Mouse (Mus musculus): ENCODE results near the gene 4930452B06Rik. TPM values are rescaled to one million over a fixed set of nuclear protein-coding genes. Genes with fewer than 3 reads are reported as not detected.
A peak's percentile ranks its signal among the peaks of the same experiment; 100 is the strongest.
"Not testable (repeated sequence)": the region's sequence is repeated elsewhere in the genome, so short reads cannot be mapped to it uniquely, and the experiment has no call there.

Gene 4930452B06Rik
- polyA plus RNA-seq, 1 experiment from 2014 or later, result 7.4 TPM

DNA sequence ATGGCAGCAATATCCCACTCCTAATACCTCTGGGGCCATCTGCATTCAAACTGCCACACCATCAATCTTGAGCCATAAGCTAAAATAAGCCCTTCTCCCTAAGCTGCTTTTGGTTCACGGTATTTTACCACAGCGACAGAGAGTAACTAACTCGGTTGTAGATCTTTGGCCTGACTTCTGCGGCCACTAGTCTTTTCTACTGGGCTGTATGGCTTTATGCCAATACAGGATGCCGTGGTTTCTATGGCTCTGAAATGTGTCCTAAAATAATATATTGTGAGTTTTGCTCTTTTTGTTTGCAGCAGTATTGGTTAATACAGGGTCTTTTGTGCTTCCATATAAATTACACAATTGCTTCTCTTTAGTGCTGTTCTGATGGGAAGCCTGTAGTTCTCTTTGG lies 37.6 kb downstream of the 4930452B06Rik start:
- Histone ChIP-seq H3K4me2 (ENCODE audit: low read length) (no peak overlapping the region), H3K27ac (ENCODE audit: low read length) (no peak overlapping the region), H3K36me3 (ENCODE audit: control insufficient read depth, insufficient read depth, low read length) (no peaks in the 10 kb centered on the region), H3K4me3 (ENCODE audit: low read depth, low read length) (no peak overlapping the region), H3K9me3 (replicated peaks; ENCODE audit: control insufficient read depth, low read length, poor library complexity, severe bottlenecking) (no peaks in the 10 kb centered on the region), H3K4me1 (ENCODE audit: control insufficient read depth, insufficient read depth, low read length) (no peaks in the 10 kb centered on the region), H3K9ac (ENCODE audit: low read depth, low read length) (no peak overlapping the region), H3K27me3 (ENCODE audit: control insufficient read depth, insufficient read depth, low read depth, low read length) (no peaks in the 10 kb centered on the region)
- WGBS, result 94% methylated on average over 5 of the region's 5 CpGs
- no peak for ATAC-seq

DNA sequence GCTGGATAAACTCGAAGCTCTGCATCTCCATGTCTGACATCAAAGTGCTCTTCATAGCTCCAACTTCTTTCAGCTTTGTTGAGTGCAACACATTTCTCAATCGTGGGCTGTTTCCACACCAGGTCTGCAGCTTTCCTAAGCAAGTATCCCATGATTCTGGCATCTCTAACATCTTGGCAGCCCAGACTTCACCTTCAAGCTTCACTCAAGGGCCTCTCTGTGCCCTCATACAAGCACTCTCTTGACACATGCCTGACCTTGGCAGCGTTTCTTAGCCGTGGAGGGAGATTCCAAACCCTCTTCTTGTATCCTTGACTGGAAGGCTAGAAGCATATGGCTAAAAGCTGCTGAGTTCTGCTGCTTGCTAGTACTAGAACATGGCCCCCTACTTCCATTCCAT lies 38.6 kb downstream of the 4930452B06Rik start:
- Histone ChIP-seq H3K27ac (ENCODE audit: low read length) (no peak overlapping the region), H3K27me3 (ENCODE audit: control insufficient read depth, insufficient read depth, low read depth, low read length) (no peaks in the 10 kb centered on the region), H3K9ac (ENCODE audit: low read depth, low read length) (no peak overlapping the region), H3K9me3 (replicated peaks; ENCODE audit: control insufficient read depth, low read length, poor library complexity, severe bottlenecking) (no peaks in the 10 kb centered on the region), H3K36me3 (ENCODE audit: control insufficient read depth, insufficient read depth, low read length) (no peaks in the 10 kb centered on the region), H3K4me1 (ENCODE audit: control insufficient read depth, insufficient read depth, low read length) (no peaks in the 10 kb centered on the region), H3K4me2 (ENCODE audit: low read length) (no peak overlapping the region), H3K4me3 (ENCODE audit: low read depth, low read length) (no peak overlapping the region)
- 90% methylated on average over 4 of the region's 4 CpGs for WGBS
- ATAC-seq, result no peak

DNA sequence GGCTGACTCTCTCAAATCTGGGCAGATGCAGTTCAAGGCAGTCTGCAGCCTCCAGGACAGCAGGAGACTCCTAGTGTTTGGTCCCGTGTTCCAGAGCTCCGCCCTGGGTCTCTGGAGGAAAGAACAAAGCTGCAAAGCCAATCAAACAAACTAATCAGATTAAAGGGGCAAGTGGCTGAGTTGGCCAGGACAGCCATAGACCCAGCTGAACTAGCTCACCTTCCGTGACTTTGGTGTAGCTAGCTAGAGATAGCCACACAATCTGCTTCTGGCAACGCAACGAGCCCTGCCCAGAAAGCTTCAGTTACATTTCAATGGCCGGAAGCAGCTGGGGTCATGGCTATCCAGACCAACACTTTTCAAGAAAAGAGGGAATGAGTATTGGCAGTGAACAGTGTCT lies 44.9 kb downstream of the 4930452B06Rik start:
- peaks cover 3% of the 10 kb centered on the region; the same call in 1 of the 2 replicates for H3K4me1 ChIP-seq (ENCODE audit: control insufficient read depth, insufficient read depth, low read length)
- ATAC-seq, result no peak
- no peak overlapping the region for H3K4me3 ChIP-seq (ENCODE audit: low read depth, low read length)

DNA sequence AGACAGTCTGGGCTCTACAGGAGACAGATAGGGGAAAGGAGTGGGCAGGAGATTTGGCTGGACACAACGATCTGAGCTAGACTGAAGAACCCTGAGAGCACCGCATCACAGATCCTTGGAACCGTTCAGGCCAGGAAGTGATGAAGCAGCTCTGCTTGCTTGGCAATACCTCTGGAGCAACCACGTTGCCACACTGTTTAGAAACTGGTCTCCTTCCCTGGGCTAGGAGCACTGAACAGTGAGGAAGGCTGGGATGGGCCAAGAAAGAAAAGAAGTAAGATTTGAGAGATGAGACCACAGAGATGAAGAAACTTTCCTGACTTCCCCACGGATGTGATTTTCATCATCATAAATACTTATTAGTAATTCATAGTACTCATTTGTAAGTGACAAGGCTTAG lies 45.5 kb downstream of the 4930452B06Rik start:
- Histone ChIP-seq H3K27ac (ENCODE audit: low read length) (no peak overlapping the region), H3K36me3 (ENCODE audit: control insufficient read depth, insufficient read depth, low read length) (no peaks in the 10 kb centered on the region), H3K4me1 (ENCODE audit: control insufficient read depth, insufficient read depth, low read length) (peaks cover 3% of the 10 kb centered on the region; the same call in 1 of the 2 replicates), H3K4me2 (ENCODE audit: low read length) (no peak overlapping the region), H3K9me3 (replicated peaks; ENCODE audit: control insufficient read depth, low read length, poor library complexity, severe bottlenecking) (no peaks in the 10 kb centered on the region), H3K9ac (ENCODE audit: low read depth, low read length) (no peak overlapping the region), H3K27me3 (ENCODE audit: control insufficient read depth, insufficient read depth, low read depth, low read length) (no peaks in the 10 kb centered on the region), H3K4me3 (ENCODE audit: low read depth, low read length) (no peak overlapping the region)
- 93% methylated on average over 5 of the region's 5 CpGs for WGBS
- no peak for ATAC-seq

More for the DNA sequence above, 44.9 kb downstream of the 4930452B06Rik start:
- H3K9me3 ChIP-seq (replicated peaks; ENCODE audit: control insufficient read depth, low read length, poor library complexity, severe bottlenecking), result no peaks in the 10 kb centered on the region
- no peak overlapping the region for H3K4me2 ChIP-seq (ENCODE audit: low read length)
- no peak overlapping the region for H3K9ac ChIP-seq (ENCODE audit: low read depth, low read length)
- H3K27ac ChIP-seq (ENCODE audit: low read length), result no peak overlapping the region
- WGBS, result 50% methylated on average over 6 of the region's 6 CpGs
- no peaks in the 10 kb centered on the region for H3K36me3 ChIP-seq (ENCODE audit: control insufficient read depth, insufficient read depth, low read length)
- no peaks in the 10 kb centered on the region for H3K27me3 ChIP-seq (ENCODE audit: control insufficient read depth, insufficient read depth, low read depth, low read length)

DNA sequence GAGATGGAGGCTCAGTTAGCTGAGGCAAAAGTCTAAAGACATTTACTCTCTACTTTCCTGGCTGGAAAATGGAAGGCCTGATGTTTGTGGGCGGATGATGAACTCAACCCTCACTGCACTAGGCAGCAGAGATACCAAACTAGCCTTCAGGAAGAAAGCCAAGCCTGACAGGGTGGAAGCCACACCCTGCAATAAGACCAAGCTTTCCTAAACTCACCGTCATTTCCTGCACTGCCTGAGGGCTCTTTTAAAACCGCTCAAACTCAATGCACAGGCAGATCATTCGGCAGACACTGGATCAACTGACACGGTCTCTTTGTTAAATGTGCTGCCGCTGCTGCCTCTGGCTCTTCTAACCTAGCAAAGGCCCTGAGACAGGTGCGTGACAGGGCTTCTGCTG lies 50.4 kb downstream of the 4930452B06Rik start:
- no peaks in the 10 kb centered on the region for H3K36me3 ChIP-seq (ENCODE audit: control insufficient read depth, insufficient read depth, low read length)
- no peak overlapping the region for H3K4me2 ChIP-seq (ENCODE audit: low read length)
- H3K27me3 ChIP-seq (ENCODE audit: control insufficient read depth, insufficient read depth, low read depth, low read length), result no peaks in the 10 kb centered on the region
- H3K4me1 ChIP-seq (ENCODE audit: control insufficient read depth, insufficient read depth, low read length), result no peaks in the 10 kb centered on the region
- no peaks in the 10 kb centered on the region for H3K9me3 ChIP-seq (replicated peaks; ENCODE audit: control insufficient read depth, low read length, poor library complexity, severe bottlenecking)
- no peak overlapping the region for H3K9ac ChIP-seq (ENCODE audit: low read depth, low read length)
- WGBS, result 69% methylated on average over 7 of the region's 7 CpGs
- H3K27ac ChIP-seq (ENCODE audit: low read length), result no peak overlapping the region; the same call in 1 of the 2 replicates
- H3K4me3 ChIP-seq (ENCODE audit: low read depth, low read length), result no peak overlapping the region
- ATAC-seq, result no peak

DNA sequence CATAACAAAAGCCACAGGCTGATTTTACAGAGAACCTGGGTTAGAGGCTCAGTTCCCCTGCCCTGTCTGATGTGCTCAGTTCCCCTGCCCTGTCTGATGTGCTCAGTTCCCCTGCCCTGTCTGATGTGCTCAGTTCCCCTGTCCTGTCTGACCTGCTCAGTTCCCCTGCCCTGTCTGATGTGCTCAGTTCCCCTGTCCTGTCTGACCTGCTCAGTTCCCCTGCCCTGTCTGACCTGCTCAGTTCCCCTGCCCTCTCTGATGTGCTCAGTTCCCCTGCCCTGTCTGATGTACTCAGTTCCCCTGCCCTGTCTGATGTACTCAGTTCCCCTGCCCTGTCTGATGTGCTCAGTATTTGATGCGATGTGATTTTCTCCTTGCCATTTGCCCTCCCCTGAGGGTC lies 51.6 kb downstream of the 4930452B06Rik start:
- H3K27ac ChIP-seq (ENCODE audit: low read length); H3K27me3 ChIP-seq (ENCODE audit: control insufficient read depth, insufficient read depth, low read depth, low read length); H3K9me3 ChIP-seq (replicated peaks; ENCODE audit: control insufficient read depth, low read length, poor library complexity, severe bottlenecking); ATAC-seq; H3K4me3 ChIP-seq (ENCODE audit: low read depth, low read length); H3K36me3 ChIP-seq (ENCODE audit: control insufficient read depth, insufficient read depth, low read length); H3K4me1 ChIP-seq (ENCODE audit: control insufficient read depth, insufficient read depth, low read length); H3K4me2 ChIP-seq (ENCODE audit: low read length); H3K9ac ChIP-seq (ENCODE audit: low read depth, low read length): not testable (repeated sequence)
- 93% methylated on average over 1 of the region's 1 CpGs for WGBS

DNA sequence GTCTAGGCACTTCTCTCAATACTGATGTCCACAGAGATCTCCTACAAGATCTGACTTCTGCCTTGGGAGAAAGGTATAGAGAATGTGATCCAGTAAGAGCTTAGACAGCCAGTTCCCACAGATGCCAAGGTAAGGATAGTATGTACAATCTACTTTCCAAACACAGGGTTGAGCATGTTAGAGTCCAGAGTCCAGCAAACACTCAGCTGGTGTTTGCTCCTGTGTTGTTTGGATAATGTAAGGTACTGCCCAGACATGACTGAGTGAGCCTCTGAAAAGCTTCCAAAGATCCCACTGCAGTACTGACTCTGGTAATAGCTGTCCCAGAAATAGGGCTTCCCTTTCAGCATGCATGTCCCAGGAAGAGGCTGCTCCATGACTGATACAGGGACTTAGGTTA lies 54.0 kb downstream of the 4930452B06Rik start:
- no peaks in the 10 kb centered on the region for H3K27me3 ChIP-seq (ENCODE audit: control insufficient read depth, insufficient read depth, low read depth, low read length)
- H3K36me3 ChIP-seq (ENCODE audit: control insufficient read depth, insufficient read depth, low read length), result no peaks in the 10 kb centered on the region
- H3K9me3 ChIP-seq (replicated peaks; ENCODE audit: control insufficient read depth, low read length, poor library complexity, severe bottlenecking), result no peaks in the 10 kb centered on the region
- H3K4me2 ChIP-seq (ENCODE audit: low read length), result no peak overlapping the region
- H3K27ac ChIP-seq (ENCODE audit: low read length), result no peak overlapping the region
- no peak for ATAC-seq
- no peak overlapping the region for H3K4me3 ChIP-seq (ENCODE audit: low read depth, low read length)
- H3K4me1 ChIP-seq (ENCODE audit: control insufficient read depth, insufficient read depth, low read length), result peaks cover 2% of the 10 kb centered on the region; the same call in 1 of the 2 replicates
- H3K9ac ChIP-seq (ENCODE audit: low read depth, low read length), result no peak overlapping the region

DNA sequence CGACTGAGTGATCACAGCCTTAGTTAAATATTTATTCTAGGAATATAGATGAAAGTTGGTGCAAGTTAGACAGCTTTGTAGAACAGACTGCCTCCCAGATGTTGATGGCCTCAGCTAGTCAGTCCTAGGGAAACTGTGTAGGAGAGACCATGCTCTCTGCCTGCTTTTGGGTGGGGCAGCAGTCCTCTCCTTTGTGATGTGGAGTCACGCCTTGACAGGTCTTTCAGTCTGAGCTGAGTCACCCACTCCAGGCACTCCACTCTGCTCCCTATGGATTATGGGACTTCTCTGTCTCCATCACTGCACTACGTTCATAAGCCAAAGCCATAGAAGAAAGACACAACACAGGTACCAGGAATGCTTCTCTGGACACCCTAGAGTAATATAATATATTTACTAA lies 55.9 kb downstream of the 4930452B06Rik start:
- no peaks in the 10 kb centered on the region for H3K27me3 ChIP-seq (ENCODE audit: control insufficient read depth, insufficient read depth, low read depth, low read length)
- no peak overlapping the region for H3K9ac ChIP-seq (ENCODE audit: low read depth, low read length)
- 75% methylated on average over 3 of the region's 3 CpGs for WGBS
- ATAC-seq, result no peak
- H3K4me2 ChIP-seq (ENCODE audit: low read length), result no peak overlapping the region
- no peaks in the 10 kb centered on the region for H3K36me3 ChIP-seq (ENCODE audit: control insufficient read depth, insufficient read depth, low read length)
- no peaks in the 10 kb centered on the region for H3K9me3 ChIP-seq (replicated peaks; ENCODE audit: control insufficient read depth, low read length, poor library complexity, severe bottlenecking)
- H3K4me1 ChIP-seq (ENCODE audit: control insufficient read depth, insufficient read depth, low read length), result peaks cover 2% of the 10 kb centered on the region; the same call in 1 of the 2 replicates
- no peak overlapping the region for H3K4me3 ChIP-seq (ENCODE audit: low read depth, low read length)
- no peak overlapping the region for H3K27ac ChIP-seq (ENCODE audit: low read length)

DNA sequence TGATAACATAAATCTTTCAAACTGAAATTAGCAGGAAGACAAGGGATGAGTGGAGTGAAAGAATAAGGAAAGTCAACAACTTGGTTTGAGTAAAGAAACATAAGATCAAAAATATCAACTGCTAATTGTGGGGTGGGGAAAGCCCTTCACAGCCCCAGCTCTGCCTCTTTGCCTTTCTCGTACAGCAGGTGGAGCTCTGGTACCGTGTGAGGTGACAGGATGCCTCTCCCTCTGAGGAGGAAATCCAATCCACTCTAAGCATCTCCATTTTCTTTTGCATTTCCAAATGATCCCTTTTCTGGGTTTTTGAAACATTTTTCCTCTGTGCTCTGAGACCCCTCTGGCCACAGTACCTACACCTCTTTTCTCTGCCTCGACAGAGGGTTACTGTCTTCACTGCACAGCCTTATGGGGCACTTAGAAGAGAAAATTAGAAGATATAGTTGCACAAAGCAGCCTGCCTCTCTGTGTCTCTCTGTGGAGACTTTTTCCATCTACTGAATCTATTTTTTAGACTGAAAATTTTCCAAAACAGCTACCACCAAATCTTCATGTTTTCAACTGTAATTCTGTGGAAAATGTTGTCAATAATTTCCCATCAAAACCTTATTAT lies 57.4 kb downstream of the 4930452B06Rik start:
- Histone ChIP-seq H3K36me3 (ENCODE audit: control insufficient read depth, insufficient read depth, low read length) (no peaks in the 10 kb centered on the region), H3K4me1 (ENCODE audit: control insufficient read depth, insufficient read depth, low read length) (peaks cover 2% of the 10 kb centered on the region; the same call in 1 of the 2 replicates), H3K9me3 (replicated peaks; ENCODE audit: control insufficient read depth, low read length, poor library complexity, severe bottlenecking) (no peaks in the 10 kb centered on the region), H3K27ac (ENCODE audit: low read length) (no peak overlapping the region), H3K27me3 (ENCODE audit: control insufficient read depth, insufficient read depth, low read depth, low read length) (no peaks in the 10 kb centered on the region), H3K4me2 (ENCODE audit: low read length) (no peak overlapping the region), H3K9ac (ENCODE audit: low read depth, low read length) (no peak overlapping the region), H3K4me3 (ENCODE audit: low read depth, low read length) (no peak overlapping the region)
- WGBS, result 3% methylated on average over 3 of the region's 3 CpGs
- ATAC-seq, result peak; percentile 90
